Mouse (Mus musculus) left cerebral cortex, adult 8-10 months (tissue): Measurements from ENCODE around the gene Gm43517. TPM values are rescaled to one million over a fixed set of nuclear protein-coding genes. Genes with fewer than 3 reads are reported as not detected.

ENCODE experiments used
- DNase-seq, 2 experiments: peaks; one replicate each; pipeline ENCODE4 v3.0.0; 2022; ENCODE audit warnings: low spot score in 2 of 2
- total RNA-seq, 4 experiments: library from RNA; stranded (reverse); gene quantifications; 2 replicates each; pipeline ENCODE4 v1.2.4; 2022

Gene Gm43517
- total RNA-seq, 4 experiments from 2014 or later = 5.9 to 7.2 (median 6.5) TPM

GRCm38 (mm10) chr12:49401796-49402130, 16.8 kb downstream of the Gm43517 start:
- no peak for DNase-seq

GRCm38 (mm10) chr12:49409833-49410232, 24.9 kb downstream of the Gm43517 start:
- no peak for DNase-seq

- DNase-seq = no peak
Measured at GRCm38 (mm10) chr12:49417963-49418362, 33.0 kb downstream of the Gm43517 start.

Other genes with a start within 250 kb of the Gm43517 start
- gene Foxg1, start 2.5 kb upstream of the Gm43517 start, total RNA-seq = 100 to 1,000 TPM in 1 of 4 experiments, 10 to 100 TPM in 3; 89.6 to 102 (median 96.9) TPM